Mouse (Mus musculus) CH12.LX (cell line): ENCODE data around the gene Supt7l. TPM values are rescaled to one million over a fixed set of nuclear protein-coding genes. Genes with fewer than 3 reads are reported as not detected.

Experiments
- DNase-seq: peaks from one replicate; pipeline ENCODE4 v3.0.0-alpha.2; 2013; ENCODE audit errors: extremely low read depth
- H3K27ac ChIP-seq: 2 replicates; pipeline ENCODE4 v1.5.1; 2012; ENCODE audit warnings: low read depth, mild to moderate bottlenecking, control low read depth, moderate library complexity; ENCODE audit not compliant: insufficient read depth
- H3K27me3 ChIP-seq: replicated peaks from 2 replicates; pipeline ENCODE3; 2012; ENCODE audit warnings: inconsistent platforms
- H3K36me3 ChIP-seq, 2 experiments: replicated peaks in 1 of 2; 2 replicates each; pipeline versions ENCODE3 to v1.6.1; 2012; ENCODE audit warnings: inconsistent platforms in 1 of 2, low read length in 1 of 2, mild to moderate bottlenecking in 1 of 2, mixed read lengths in 1 of 2, moderate library complexity in 1 of 2; ENCODE audit not compliant: control insufficient read depth in 1 of 2, insufficient read depth in 1 of 2
- H3K4me1 ChIP-seq, 2 experiments: 2 replicates each; pipeline ENCODE4 v1.6.1; 2012; ENCODE audit warnings: inconsistent platforms in 1 of 2, moderate library complexity in 1 of 2; ENCODE audit not compliant: insufficient read depth in 2 of 2, control insufficient read depth in 1 of 2
- H3K4me2 ChIP-seq: 2 replicates; pipeline ENCODE4 v1.6.1; 2012; ENCODE audit warnings: low read depth, mild to moderate bottlenecking, control low read depth; ENCODE audit not compliant: poor library complexity, insufficient read depth, severe bottlenecking
- H3K4me3 ChIP-seq, 3 experiments: fragments of 150-350 bp in 1 of 3; sonication (generic) in 1 of 3; replicated peaks in 1 of 3; 2 replicates each; pipeline versions ENCODE3 to v1.5.1; 2011 to 2012; ENCODE audit warnings: low read depth in 2 of 3, low read length in 2 of 3, mild to moderate bottlenecking in 2 of 3, moderate library complexity in 2 of 3, control low read depth in 1 of 3, improper control_type of control experiment in 1 of 3, inconsistent platforms in 1 of 3, mixed read lengths in 1 of 3; ENCODE audit not compliant: poor library complexity in 1 of 3
- H3K79me2 ChIP-seq: replicated peaks from 2 replicates; pipeline ENCODE4 v1.6.1; 2012; ENCODE audit warnings: mild to moderate bottlenecking, moderate library complexity; ENCODE audit not compliant: control insufficient read depth, poor library complexity, insufficient read depth, severe bottlenecking; ENCODE audit errors: extremely low read depth
- H3K9ac ChIP-seq: 2 replicates; pipeline ENCODE4 v1.6.1; 2012; ENCODE audit warnings: low read depth, mild to moderate bottlenecking, control low read depth, moderate library complexity; ENCODE audit not compliant: insufficient read depth
- H3K9me3 ChIP-seq: replicated peaks from 2 replicates; pipeline ENCODE3; 2012; ENCODE audit warnings: low read length, inconsistent platforms, mixed read lengths
- CHD1 ChIP-seq: IDR thresholded peaks from 2 replicates; pipeline ENCODE4 v1.6.1; 2012; ENCODE audit warnings: low read depth, low read length, improper control_type of control experiment, inconsistent platforms
- CHD2 ChIP-seq: IDR thresholded peaks from 2 replicates; pipeline ENCODE4 v1.6.1; 2011; ENCODE audit warnings: low read length, improper control_type of control experiment
- CTCF ChIP-seq, 2 experiments: IDR thresholded peaks in 1 of 2; conservative IDR thresholded peaks in 1 of 2; 2 replicates each; pipeline ENCODE4 v1.5.1; 2011 to 2012; ENCODE audit warnings: low read depth in 2 of 2, low read length in 2 of 2, improper control_type of control experiment in 1 of 2, inconsistent platforms in 1 of 2, mild to moderate bottlenecking in 1 of 2, moderate library complexity in 1 of 2
- E2F4 ChIP-seq: IDR thresholded peaks from 2 replicates; pipeline ENCODE4 v1.6.1; 2011; ENCODE audit warnings: low read depth, low read length, improper control_type of control experiment; ENCODE audit not compliant: insufficient replicate concordance
- ELF1 ChIP-seq: IDR thresholded peaks from 2 replicates; pipeline ENCODE4 v1.6.1; 2014; ENCODE audit warnings: low read depth, mild to moderate bottlenecking, inconsistent platforms, low read length, improper control_type of control experiment
- ETS1 ChIP-seq: conservative IDR thresholded peaks from 2 replicates; pipeline ENCODE4 v1.6.1; 2012; ENCODE audit warnings: low read depth, mild to moderate bottlenecking, inconsistent platforms, low read length, improper control_type of control experiment, moderate library complexity
- IRF4 ChIP-seq: IDR thresholded peaks from 2 replicates; pipeline ENCODE4 v1.6.1; 2014; ENCODE audit warnings: low read depth, mild to moderate bottlenecking, inconsistent platforms, low read length, improper control_type of control experiment
- MAFK ChIP-seq: IDR thresholded peaks from 2 replicates; pipeline ENCODE4 v1.6.1; 2011; ENCODE audit warnings: low read length, improper control_type of control experiment; ENCODE audit not compliant: insufficient replicate concordance
- MYC ChIP-seq: IDR thresholded peaks from 2 replicates; pipeline ENCODE4 v1.6.1; 2011; ENCODE audit warnings: low read depth, mild to moderate bottlenecking, improper control_type of control experiment, low read length
- NRF1 ChIP-seq: IDR thresholded peaks from 2 replicates; pipeline ENCODE4 v1.6.1; 2014; ENCODE audit warnings: low read depth, mild to moderate bottlenecking, inconsistent platforms, low read length, improper control_type of control experiment, moderate library complexity
- POLR2A ChIP-seq: IDR thresholded peaks from 2 replicates; pipeline ENCODE4 v1.6.1; 2011; ENCODE audit warnings: low read depth, mild to moderate bottlenecking, improper control_type of control experiment, low read length
- POLR2AphosphoS2 ChIP-seq: IDR thresholded peaks from 2 replicates; pipeline ENCODE4 v1.6.1; 2011; ENCODE audit warnings: low read depth, low read length, improper control_type of control experiment
- SMC3 ChIP-seq: IDR thresholded peaks from 2 replicates; pipeline ENCODE4 v1.6.1; 2011; ENCODE audit warnings: low read depth, low read length, improper control_type of control experiment
- TBP ChIP-seq: conservative IDR thresholded peaks from 2 replicates; pipeline ENCODE4 v1.6.1; 2011; ENCODE audit warnings: low read depth, low read length, improper control_type of control experiment
- UBTF ChIP-seq: IDR thresholded peaks from 2 replicates; pipeline ENCODE4 v1.6.1; 2012; ENCODE audit warnings: low read depth, mild to moderate bottlenecking, inconsistent platforms, low read length, improper control_type of control experiment, moderate library complexity
- USF1 ChIP-seq: IDR thresholded peaks from 2 replicates; pipeline ENCODE4 v1.6.1; 2014; ENCODE audit warnings: low read depth, mild to moderate bottlenecking, inconsistent platforms, low read length, improper control_type of control experiment
- ZKSCAN1 ChIP-seq: IDR thresholded peaks from 2 replicates; pipeline ENCODE4 v1.6.1; 2012; ENCODE audit warnings: low read depth, inconsistent platforms, low read length, improper control_type of control experiment, borderline replicate concordance
- ZNF384 ChIP-seq: IDR thresholded peaks from 2 replicates; pipeline ENCODE4 v1.6.1; 2012; ENCODE audit warnings: low read depth, low read length, improper control_type of control experiment, inconsistent platforms
- dilution Hi-C: fragments of 300-500 bp; cut with MboI; formaldehyde crosslinking; loops from 2 replicates; pipeline ENCODE4 v1.14.3; 2020; ENCODE audit warnings: low sequenced_read_pairs; ENCODE audit not compliant: extremely low pct_unique_long_range_greater_than_20kb, extremely low pct_ligation_motif_present
- in situ Hi-C: fragments of 300-500 bp; cut with MboI; formaldehyde crosslinking; loops from 3 replicates; pipeline ENCODE4 v1.14.3; 2019; ENCODE audit warnings: low sequenced_read_pairs, low pct_ligation_motif_present, low pct_unique_long_range_greater_than_20kb, mixed read lengths
- polyA plus RNA-seq: library from polyadenylated mRNA; unstranded; fragments of >175 nt; gene quantifications from 2 replicates; pipeline ENCODE4 v1.2.1, GENCODE M21; 2012; ENCODE audit warnings: low read depth; ENCODE audit not compliant: insufficient read length
- total RNA-seq, 2 experiments: library from RNA; depleted of rRNA; stranded (reverse); fragments of 300-350 nt in 1 of 2; fragments of >200 nt in 1 of 2; gene quantifications; 2 replicates each; pipeline ENCODE4 v1.2.3; 2012 to 2014

The Supt7l gene
- total and polyA plus RNA-seq, 3 experiments: 12.8 to 16.8 (median 16.2) TPM

GRCm38 (mm10) chr5:31467798-31468197 is 59.8 kb downstream of the Supt7l start:
- dilution Hi-C loops (no loop called here), in situ Hi-C loops (no loop called here)
- Histone ChIP-seq H3K79me2 (no peaks in the 10 kb centered on the region), H3K4me2 (no peak overlapping the region), H3K27me3 (no peaks in the 10 kb centered on the region), H3K27ac (no peak overlapping the region), H3K4me1 (peaks cover 0 to 6% of the 10 kb centered on the region in 2 experiments; a peak in 1 of 4 replicates), H3K4me3 (no peak overlapping the region), H3K36me3 (peaks cover 52 to 76% of the 10 kb centered on the region in 2 experiments), H3K9me3 (peaks cover 8% of the 10 kb centered on the region), H3K9ac (no peak overlapping the region)
- TF ChIP-seq SMC3 (no peak), MAFK (no peak), IRF4 (no peak), CTCF (conservative IDR thresholded peaks at IDR 0.05 in 1 of 2, IDR thresholded peaks at IDR 0.05 in 1 of 2; ENCODE audit: low read depth in 2 of 2, low read length in 2 of 2) (no peak), CHD1 (no peak), NRF1 (no peak), E2F4 (no peak), USF1 (no peak), CHD2 (no peak), ELF1 (no peak), UBTF (no peak), ETS1 (no peak), MYC (no peak), ZNF384 (no peak), TBP (no peak), POLR2AphosphoS2 (no peak), ZKSCAN1 (no peak), POLR2A (no peak)
- DNase-seq: peak; percentile 2

Other genes starting within 250 kb of the Supt7l start
- gene Ift172, start 236.7 kb downstream of the Supt7l start, total RNA-seq (2012; rRNA removed): 11.1 and 21.5 TPM in 2 replicates
- 4.3 and 6.1 TPM in 2 replicates for gene Ift172, start 236.7 kb downstream of the Supt7l start, total RNA-seq (2014; rRNA removed)
- 8.5 and 9.2 TPM in 2 replicates for gene Ift172, start 236.7 kb downstream of the Supt7l start, polyA plus RNA-seq
- gene Fndc4, start 231.7 kb downstream of the Supt7l start, total RNA-seq (2012; rRNA removed): 0.13 and 0.34 TPM in 2 replicates
- gene Fndc4, start 231.7 kb downstream of the Supt7l start, total RNA-seq (2014; rRNA removed): not detected in 2 replicates
- gene Fndc4, start 231.7 kb downstream of the Supt7l start, polyA plus RNA-seq: not detected in 2 replicates
- 0.08 TPM in 1 of 2 replicates, not detected in the other for gene Gckr, start 230.4 kb downstream of the Supt7l start, total RNA-seq (2012; rRNA removed)
- not detected in 2 replicates for gene Gckr, start 230.4 kb downstream of the Supt7l start, total RNA-seq (2014; rRNA removed)
- not detected in 2 replicates for gene Gckr, start 230.4 kb downstream of the Supt7l start, polyA plus RNA-seq
- gene Zfp512, start 75.4 kb downstream of the Supt7l start, total RNA-seq (2012; rRNA removed): 13.6 and 16.5 TPM in 2 replicates
- gene Zfp512, start 75.4 kb downstream of the Supt7l start, total RNA-seq (2014; rRNA removed): 16.0 and 17.2 TPM in 2 replicates
- 15.4 and 16.5 TPM in 2 replicates for gene Zfp512, start 75.4 kb downstream of the Supt7l start, polyA plus RNA-seq
- 0.08 TPM in 1 of 2 replicates, not detected in the other for gene 4930548H24Rik, start 42.1 kb downstream of the Supt7l start, total RNA-seq (2012; rRNA removed)
- 0.19 TPM in 1 of 2 replicates, not detected in the other for gene 4930548H24Rik, start 42.1 kb downstream of the Supt7l start, total RNA-seq (2014; rRNA removed)
- 0.18 TPM in 1 of 2 replicates, not detected in the other for gene 4930548H24Rik, start 42.1 kb downstream of the Supt7l start, polyA plus RNA-seq
- 30.6 and 40.8 TPM in 2 replicates for gene Gpn1, start 33.1 kb downstream of the Supt7l start, total RNA-seq (2012; rRNA removed)
- gene Gpn1, start 33.1 kb downstream of the Supt7l start, total RNA-seq (2014; rRNA removed): 37.3 and 47.5 TPM in 2 replicates
- 38.7 and 42.6 TPM in 2 replicates for gene Gpn1, start 33.1 kb downstream of the Supt7l start, polyA plus RNA-seq
- gene Slc4a1ap, start 812 bp downstream of the Supt7l start, total RNA-seq (2012; rRNA removed): 25.7 and 30.0 TPM in 2 replicates
- gene Slc4a1ap, start 812 bp downstream of the Supt7l start, total RNA-seq (2014; rRNA removed): 27.9 and 31.0 TPM in 2 replicates
- 41.1 and 50.6 TPM in 2 replicates for gene Slc4a1ap, start 812 bp downstream of the Supt7l start, polyA plus RNA-seq
- gene Mrpl33, start 69.1 kb upstream of the Supt7l start, total RNA-seq (2012; rRNA removed): 168 and 236 TPM in 2 replicates
- gene Mrpl33, start 69.1 kb upstream of the Supt7l start, total RNA-seq (2014; rRNA removed): 336 and 387 TPM in 2 replicates
- gene Mrpl33, start 69.1 kb upstream of the Supt7l start, polyA plus RNA-seq: 114 and 150 TPM in 2 replicates
- 3.6 and 5.5 TPM in 2 replicates for gene Rbks, start 169.8 kb upstream of the Supt7l start, total RNA-seq (2012; rRNA removed)
- gene Rbks, start 169.8 kb upstream of the Supt7l start, total RNA-seq (2014; rRNA removed): 6.5 and 6.8 TPM in 2 replicates
- gene Rbks, start 169.8 kb upstream of the Supt7l start, polyA plus RNA-seq: 9.2 and 9.3 TPM in 2 replicates
- 30.0 and 39.8 TPM in 2 replicates for gene Babam2, start 169.9 kb upstream of the Supt7l start, total RNA-seq (2012; rRNA removed)
- 29.4 and 38.2 TPM in 2 replicates for gene Babam2, start 169.9 kb upstream of the Supt7l start, total RNA-seq (2014; rRNA removed)
- gene Babam2, start 169.9 kb upstream of the Supt7l start, polyA plus RNA-seq: 71.5 and 78.0 TPM in 2 replicates